Mouse (Mus musculus) heart, adult 9 months (tissue): ENCODE data around the gene Rasip1.

Source experiments
- DNase-seq, 2 experiments: peaks; one replicate each; pipeline ENCODE4 v3.0.0; 2022; ENCODE audit warnings: low spot score in 2 of 2

The Rasip1 gene

GRCm38 (mm10) chr7:45627261-45627660 lies at the start of gene Rasip1:
Gene Rasip1 (plus strand): TSS chr7:45627488.
- peak; percentile 72 to 83 for DNase-seq

GRCm38 (mm10) chr7:45585923-45586322 lies 41.4 kb upstream of the Rasip1 start:
- DNase-seq, result no peak

- no peak for DNase-seq
These were observed 39.4 kb upstream of the Rasip1 start for GRCm38 (mm10) chr7:45587631-45588592.

- DNase-seq, result peak; percentile 97 to 98
These were observed 38.1 kb upstream of the Rasip1 start for GRCm38 (mm10) chr7:45589173-45589572.

GRCm38 (mm10) chr7:45589898-45590297 lies 37.4 kb upstream of the Rasip1 start:
- no peak for DNase-seq

- no peak for DNase-seq
These were observed 36.4 kb upstream of the Rasip1 start for GRCm38 (mm10) chr7:45590874-45591273.

GRCm38 (mm10) chr7:45591880-45592279 lies 35.4 kb upstream of the Rasip1 start:
- no peak for DNase-seq

GRCm38 (mm10) chr7:45593118-45593815 lies 34.0 kb upstream of the Rasip1 start:
- peak; percentile 54 to 56 for DNase-seq

GRCm38 (mm10) chr7:45595176-45595575 lies 32.1 kb upstream of the Rasip1 start:
- no peak for DNase-seq

- no peak for DNase-seq
These were observed 31.2 kb upstream of the Rasip1 start for GRCm38 (mm10) chr7:45596107-45596506.

GRCm38 (mm10) chr7:45597013-45597412 lies 30.3 kb upstream of the Rasip1 start:
- no peak for DNase-seq

GRCm38 (mm10) chr7:45597527-45597926 lies 29.8 kb upstream of the Rasip1 start:
- no peak for DNase-seq

- DNase-seq, result no peak
These were observed 28.1 kb upstream of the Rasip1 start for GRCm38 (mm10) chr7:45598960-45599879.

GRCm38 (mm10) chr7:45605704-45606289 lies 21.5 kb upstream of the Rasip1 start:
- DNase-seq, result no peak

GRCm38 (mm10) chr7:45609511-45609910 lies 17.8 kb upstream of the Rasip1 start:
- DNase-seq, result no peak

GRCm38 (mm10) chr7:45616277-45616676 lies 11.0 kb upstream of the Rasip1 start:
- DNase-seq, result no peak

GRCm38 (mm10) chr7:45617042-45617695 lies 10.1 kb upstream of the Rasip1 start, which contains the start of gene Fut1:
Gene Fut1 (plus strand): TSS chr7:45617289.
- DNase-seq, result no peak

GRCm38 (mm10) chr7:45618316-45618715 lies 9.0 kb upstream of the Rasip1 start:
- DNase-seq, result no peak

GRCm38 (mm10) chr7:45619592-45619991 lies 7.7 kb upstream of the Rasip1 start:
- DNase-seq, result no peak

- peak in 1 of 2 experiments; percentile 51 for DNase-seq
These were observed 5.8 kb upstream of the Rasip1 start, which contains the start of gene Izumo1 for GRCm38 (mm10) chr7:45621443-45621842. Gene Izumo1 (plus strand): TSS chr7:45621811.

- no peak for DNase-seq
These were observed 3.8 kb upstream of the Rasip1 start for GRCm38 (mm10) chr7:45623507-45623906.
